Mouse (Mus musculus) splenic B cell, adult 2 months (primary cell): ENCODE measurements at regions not wholly inside any gene's neighbourhood (a gene's known extent, or its start where the extent isn't known, plus 50 kb on each side); places are given as distances from the start of the nearest gene placed in this dataset.
A peak's percentile ranks its signal among the peaks of the same experiment; 100 is the strongest.

Source experiments
- DNase-seq: peaks from one replicate; pipeline ENCODE4 v3.0.0-alpha.2; 2011; ENCODE audit warnings: low read depth, low spot score
- H3K27me3 ChIP-seq: 2 replicates; pipeline ENCODE4 v1.6.1; 2012; ENCODE audit warnings: mild to moderate bottlenecking, low read length, moderate library complexity, mixed read lengths; ENCODE audit not compliant: control insufficient read depth, poor library complexity, insufficient read depth, severe bottlenecking
- H3K36me3 ChIP-seq: 2 replicates; pipeline ENCODE4 v1.6.1; 2012; ENCODE audit warnings: mild to moderate bottlenecking, low read length, moderate library complexity, mixed read lengths; ENCODE audit not compliant: control insufficient read depth, poor library complexity, insufficient read depth, severe bottlenecking

- Histone ChIP-seq H3K27me3 (no peaks in the 10 kb centered on the region), H3K36me3 (no peaks in the 10 kb centered on the region)
- DNase-seq, result no peak
Observed at GRCm38 (mm10) chr12:12496593-12497141, 234.7 kb downstream of the Fam49a start.

GRCm38 (mm10) chr12:12490173-12490572, 228.2 kb downstream of the Fam49a start:
- DNase-seq, result no peak
- Histone ChIP-seq H3K27me3 (no peaks in the 10 kb centered on the region), H3K36me3 (no peaks in the 10 kb centered on the region)

- DNase-seq, result no peak
- H3K36me3 ChIP-seq, result no peaks in the 10 kb centered on the region
- no peaks in the 10 kb centered on the region for H3K27me3 ChIP-seq
Observed at GRCm38 (mm10) chr12:12488090-12488489, 226.2 kb downstream of the Fam49a start.

- no peaks in the 10 kb centered on the region for H3K27me3 ChIP-seq
- H3K36me3 ChIP-seq, result no peaks in the 10 kb centered on the region
- no peak for DNase-seq
Observed at GRCm38 (mm10) chr12:12486656-12487356, 224.9 kb downstream of the Fam49a start.

GRCm38 (mm10) chr12:12484921-12485680, 223.2 kb downstream of the Fam49a start:
- no peaks in the 10 kb centered on the region for H3K36me3 ChIP-seq
- no peaks in the 10 kb centered on the region for H3K27me3 ChIP-seq
- no peak for DNase-seq

GRCm38 (mm10) chr12:12480451-12480850, 218.5 kb downstream of the Fam49a start:
- H3K27me3 ChIP-seq, result no peaks in the 10 kb centered on the region
- H3K36me3 ChIP-seq, result no peaks in the 10 kb centered on the region
- no peak for DNase-seq

- Histone ChIP-seq H3K27me3 (no peaks in the 10 kb centered on the region), H3K36me3 (no peaks in the 10 kb centered on the region)
- DNase-seq, result no peak
Observed at GRCm38 (mm10) chr12:12452086-12452485, 190.1 kb downstream of the Fam49a start.

GRCm38 (mm10) chr12:12446768-12447167, 184.8 kb downstream of the Fam49a start:
- no peaks in the 10 kb centered on the region for H3K36me3 ChIP-seq
- no peaks in the 10 kb centered on the region for H3K27me3 ChIP-seq
- no peak for DNase-seq

GRCm38 (mm10) chr12:12446281-12446680, 184.3 kb downstream of the Fam49a start:
- H3K36me3 ChIP-seq, result no peaks in the 10 kb centered on the region
- H3K27me3 ChIP-seq, result no peaks in the 10 kb centered on the region
- DNase-seq, result no peak

GRCm38 (mm10) chr12:12442872-12443271, 180.9 kb downstream of the Fam49a start:
- Histone ChIP-seq H3K27me3 (no peaks in the 10 kb centered on the region; the same call in 1 of the 2 replicates), H3K36me3 (no peaks in the 10 kb centered on the region)
- no peak for DNase-seq

- DNase-seq, result peak; percentile 30
- H3K36me3 ChIP-seq, result no peaks in the 10 kb centered on the region
Observed at GRCm38 (mm10) chr12:12436379-12436778, 174.4 kb downstream of the Fam49a start.

GRCm38 (mm10) chr12:12432597-12432996, 170.7 kb downstream of the Fam49a start:
- no peaks in the 10 kb centered on the region for H3K27me3 ChIP-seq
- H3K36me3 ChIP-seq, result no peaks in the 10 kb centered on the region
- no peak for DNase-seq

More at GRCm38 (mm10) chr12:12436379-12436778, 174.4 kb downstream of the Fam49a start:
- no peaks in the 10 kb centered on the region; the same call in 1 of the 2 replicates for H3K27me3 ChIP-seq
